Mouse (Mus musculus) CH12F3 (cell line): Measurements from ENCODE around the gene Leng9.

Experiments
- in situ Hi-C: fragments of 300-500 bp; cut with MboI; formaldehyde crosslinking; loops from 2 replicates; pipeline ENCODE4 v1.14.3; 2020; ENCODE audit warnings: low sequenced_read_pairs

The Leng9 gene

GRCm38 (mm10) chr7:4125306-4125705 lies 24.9 kb downstream of the Leng9 start:
- in situ Hi-C loops: loop anchor here (10.0 kb wide), 1 partner anchor 309 kb away; no protein-coding TSS in a partner anchor

- in situ Hi-C loops: loop anchor here (10.0 kb wide), 1 partner anchor 310 kb away; no protein-coding TSS in a partner anchor
Observed at GRCm38 (mm10) chr7:4124856-4125255, 25.3 kb downstream of the Leng9 start.

GRCm38 (mm10) chr7:4124315-4124759 lies 25.8 kb downstream of the Leng9 start:
- in situ Hi-C loops: loop anchor here (10.0 kb wide), 1 partner anchor 310 kb away; no protein-coding TSS in a partner anchor

GRCm38 (mm10) chr7:4123732-4124131 lies 26.4 kb downstream of the Leng9 start:
- in situ Hi-C loops: loop anchor here (10.0 kb wide), 1 partner anchor 311 kb away; no protein-coding TSS in a partner anchor

GRCm38 (mm10) chr7:4122783-4123182 lies 27.4 kb downstream of the Leng9 start:
- in situ Hi-C loops: loop anchor here (10.0 kb wide), 1 partner anchor 312 kb away; no protein-coding TSS in a partner anchor

- in situ Hi-C loops: loop anchor here (10.0 kb wide), 1 partner anchor 313 kb away; no protein-coding TSS in a partner anchor
Observed at GRCm38 (mm10) chr7:4122076-4122768, 28.0 kb downstream of the Leng9 start.

GRCm38 (mm10) chr7:4119976-4120921 lies 29.9 kb downstream of the Leng9 start:
- in situ Hi-C loops: loop anchor here (10.0 kb wide), 1 partner anchor 315 kb away; no protein-coding TSS in a partner anchor

GRCm38 (mm10) chr7:4119344-4119902 lies 30.8 kb downstream of the Leng9 start, which contains the start of gene Ttyh1:
TSS of gene Ttyh1 (plus strand) at chr7:4119408.
- in situ Hi-C loops: no loop called here

GRCm38 (mm10) chr7:4117050-4117814 lies 32.9 kb downstream of the Leng9 start:
- in situ Hi-C loops: no loop called here

GRCm38 (mm10) chr7:4111766-4112165 lies 38.4 kb downstream of the Leng9 start:
- in situ Hi-C loops: no loop called here

- in situ Hi-C loops: no loop called here
Observed at GRCm38 (mm10) chr7:4103411-4103810, 46.8 kb downstream of the Leng9 start.

GRCm38 (mm10) chr7:4101144-4101543 lies 49.0 kb downstream of the Leng9 start:
- in situ Hi-C loops: no loop called here

GRCm38 (mm10) chr7:4098832-4099231 lies 51.3 kb downstream of the Leng9 start:
- in situ Hi-C loops: no loop called here

- in situ Hi-C loops: no loop called here
Observed at GRCm38 (mm10) chr7:4098301-4098700, 51.9 kb downstream of the Leng9 start.
